Mouse (Mus musculus): ENCODE results near the gene Fancf.

Fancf gene

GRCm38 (mm10) chr7:51850877-51851276 is 11.2 kb downstream of the Fancf start:
- no peak for DNase-seq (ENCODE audit: extremely low spot score, low spot score)

- DNase-seq (ENCODE audit: extremely low spot score, low spot score), result no peak
These were observed 21.6 kb downstream of the Fancf start for GRCm38 (mm10) chr7:51840515-51840914.

- DNase-seq (ENCODE audit: extremely low spot score, low spot score), result no peak
These were observed 30.1 kb downstream of the Fancf start for GRCm38 (mm10) chr7:51831917-51832316.

GRCm38 (mm10) chr7:51823562-51824338 is 38.3 kb downstream of the Fancf start:
- DNase-seq (ENCODE audit: extremely low spot score, low spot score), result no peak

- DNase-seq (ENCODE audit: extremely low spot score, low spot score), result no peak
These were observed 40.6 kb downstream of the Fancf start for GRCm38 (mm10) chr7:51821467-51821866.

- DNase-seq (ENCODE audit: extremely low spot score, low spot score), result no peak
These were observed 42.2 kb downstream of the Fancf start for GRCm38 (mm10) chr7:51819891-51820290.

GRCm38 (mm10) chr7:51818251-51818974 is 43.7 kb downstream of the Fancf start:
- DNase-seq (ENCODE audit: extremely low spot score, low spot score), result no peak

GRCm38 (mm10) chr7:51816283-51816839 is 45.7 kb downstream of the Fancf start:
- DNase-seq (ENCODE audit: extremely low spot score, low spot score), result no peak

GRCm38 (mm10) chr7:51815473-51816282 is 46.4 kb downstream of the Fancf start:
- DNase-seq (ENCODE audit: extremely low spot score, low spot score), result no peak

Data from neural tube, embryonic 10.5 days (tissue).